Mouse (Mus musculus) heart, postnatal 0 days (tissue): ENCODE data around the gene Stap2. TPM values are rescaled to one million over a fixed set of nuclear protein-coding genes. Genes with fewer than 3 reads are reported as not detected.

Experiments
- ATAC-seq: fragments of 200-750 bp; cut with Nextera tagmentation; 2 replicates; pipeline ENCODE4 v1.8.0; 2017; ENCODE audit warnings: low read depth, moderate number of reproducible peaks, moderate library complexity; ENCODE audit not compliant: insufficient read depth
- DNase-seq: peaks from one replicate; pipeline ENCODE4 v3.0.0-alpha.2; 2016; ENCODE audit warnings: low spot score
- H3K27ac ChIP-seq: fragments of 300-500 bp; sonication (generic); 2 replicates; pipeline ENCODE4 v1.5.1; 2014; ENCODE audit warnings: low read depth, mild to moderate bottlenecking
- H3K27me3 ChIP-seq: fragments of 300-500 bp; sonication (generic); 2 replicates; pipeline ENCODE4 v1.6.1; 2014; ENCODE audit warnings: low read length, mixed read lengths; ENCODE audit not compliant: control insufficient read depth, insufficient read depth
- H3K36me3 ChIP-seq: fragments of 300-500 bp; sonication (generic); replicated peaks from 2 replicates; pipeline ENCODE4 v1.6.1; 2014; ENCODE audit warnings: low read length, mixed read lengths; ENCODE audit not compliant: control insufficient read depth, insufficient read depth
- H3K4me1 ChIP-seq: fragments of 300-500 bp; sonication (generic); 2 replicates; pipeline ENCODE4 v1.6.1; 2014; ENCODE audit warnings: antibody characterized with exemption; ENCODE audit not compliant: control insufficient read depth, insufficient read depth
- H3K4me2 ChIP-seq: fragments of 300-500 bp; sonication (generic); 2 replicates; pipeline ENCODE4 v1.6.1; 2014; ENCODE audit warnings: low read depth, mild to moderate bottlenecking, low read length, moderate library complexity
- H3K4me3 ChIP-seq: fragments of 300-500 bp; sonication (generic); 2 replicates; pipeline ENCODE4 v1.5.1; 2014; ENCODE audit warnings: low read depth, low read length
- H3K9ac ChIP-seq: fragments of 300-500 bp; sonication (generic); replicated peaks from 2 replicates; pipeline ENCODE4 v1.6.1; 2014; ENCODE audit warnings: low read depth, low read length, mixed read lengths
- H3K9me3 ChIP-seq: fragments of 300-500 bp; sonication (generic); replicated peaks from 2 replicates; pipeline ENCODE4 v1.6.1; 2016; ENCODE audit warnings: low read length; ENCODE audit not compliant: control insufficient read depth
- CTCF ChIP-seq: IDR thresholded peaks from 2 replicates; pipeline ENCODE4 v1.5.1; 2016; ENCODE audit warnings: antibody characterized with exemption, control low read depth, low read depth
- EP300 ChIP-seq: IDR thresholded peaks from 2 replicates; pipeline ENCODE4 v1.6.1; 2016; ENCODE audit warnings: antibody characterized with exemption, low read depth
- WGBS: fragments of 180-500 bp; shearing (Covaris S2); extraction: QIAGEN DNeasy Blood & Tissue Kit; methylation state at CpG from one replicate; pipeline ENCODE4 v1.1.7; 2014; 5-methylcytosine and 5-hydroxymethylcytosine counted together
- polyA plus RNA-seq: library from polyadenylated mRNA; unstranded; fragments of >200 nt; fragmentation: Nextera tagmentation; extraction: Ambion mirVana; gene quantifications from 2 replicates; pipeline ENCODE4 v1.2.1, GENCODE M21; 2015
- total RNA-seq: library from RNA; depleted of rRNA; stranded (reverse); fragments of >200 nt; gene quantifications from 2 replicates; pipeline ENCODE4 v1.2.3, GENCODE M21; 2014; ENCODE audit warnings: low replicate concordance

The Stap2 gene
- total and polyA plus RNA-seq, 2 experiments from 2014 or later: 16.0 to 23.7 TPM

DNA sequence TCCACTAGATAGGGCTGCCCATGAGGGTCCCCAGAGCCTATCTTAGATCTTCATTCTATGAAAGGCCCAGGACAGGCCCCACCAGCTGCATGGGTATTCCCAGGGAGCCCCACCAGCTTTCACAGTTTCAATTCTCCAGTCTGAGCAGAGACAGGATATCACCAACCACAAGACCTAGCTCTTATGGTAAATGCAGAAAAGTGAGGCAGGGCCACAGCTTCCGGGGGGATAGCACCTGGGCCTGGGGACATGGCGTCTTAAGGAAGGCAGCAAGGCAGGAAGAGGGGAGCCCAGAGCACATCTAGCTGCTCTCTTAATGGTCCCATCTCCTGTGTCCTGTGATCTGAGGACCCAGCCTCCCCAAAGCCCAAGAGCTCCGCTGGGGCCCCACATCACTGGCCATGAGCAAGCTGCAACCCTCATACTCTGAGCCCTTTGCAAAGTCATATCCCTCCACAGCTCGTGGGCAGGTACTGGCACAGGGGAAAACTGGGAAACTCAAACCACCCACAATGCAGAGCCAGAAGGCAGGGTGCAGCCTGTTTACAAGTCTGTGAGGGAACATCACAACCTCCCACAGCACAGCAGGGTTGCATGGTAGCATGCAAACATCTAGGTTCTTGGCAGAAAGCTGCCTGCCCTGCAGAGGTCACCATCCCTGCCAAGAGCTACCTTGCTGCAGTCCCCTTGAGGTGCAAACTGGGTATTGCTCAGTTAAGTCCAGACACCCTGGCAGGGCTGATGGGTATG lies 16.0 kb upstream of the Stap2 start:
- Histone ChIP-seq H3K9ac (no peak overlapping the region), H3K36me3 (peaks cover 32% of the 10 kb centered on the region), H3K27me3 (no peaks in the 10 kb centered on the region), H3K4me1 (peaks cover 36% of the 10 kb centered on the region), H3K4me2 (no peak overlapping the region), H3K9me3 (no peaks in the 10 kb centered on the region), H3K27ac (peak overlapping the region; percentile 16; the same call in 1 of the 2 replicates), H3K4me3 (no peak overlapping the region)
- DNase-seq (no peak), ATAC-seq (no peak)
- WGBS: 85% methylated on average over 4 of the region's 4 CpGs
- no peak for TF ChIP-seq CTCF
- no peak for TF ChIP-seq EP300

DNA sequence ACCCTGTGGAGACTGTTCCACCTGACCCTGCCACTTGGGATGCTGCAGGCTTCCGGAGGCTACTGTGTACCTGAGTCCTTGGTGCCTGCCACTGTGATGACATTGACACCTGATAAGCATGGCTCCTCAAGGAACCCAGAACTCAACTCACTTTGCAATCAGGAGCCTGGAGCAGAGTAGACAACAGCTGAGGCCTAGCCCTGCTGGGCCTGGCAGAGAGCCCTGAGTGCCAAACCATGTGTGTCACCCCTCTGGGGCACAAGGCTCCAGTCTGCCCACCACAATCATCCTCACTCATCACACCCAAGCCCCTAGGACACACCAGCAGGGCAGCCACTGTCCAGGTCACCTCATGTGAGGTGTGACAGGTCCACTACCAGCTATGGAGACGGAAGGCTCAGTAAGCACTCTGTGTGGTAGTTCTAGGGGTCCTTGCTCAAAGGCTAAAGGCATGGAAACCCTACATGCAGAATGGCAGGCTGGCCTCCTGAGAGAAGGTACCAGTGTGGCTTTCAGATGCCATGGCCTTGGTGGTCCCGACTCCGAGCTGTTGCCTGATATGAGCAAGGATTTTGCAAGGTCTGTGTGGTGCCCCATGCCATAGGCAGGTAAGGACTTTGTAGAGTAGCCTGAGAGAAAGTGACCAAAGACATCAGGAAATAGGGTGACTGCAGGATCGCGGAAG lies 15.2 kb upstream of the Stap2 start:
- ATAC-seq: no peak
- TF ChIP-seq EP300 (no peak), CTCF (no peak)
- no peak for DNase-seq
- WGBS: 86% methylated on average over 6 of the region's 6 CpGs
- H3K4me3 ChIP-seq: no peak overlapping the region
- H3K4me2 ChIP-seq: no peak overlapping the region
- no peak overlapping the region for H3K9ac ChIP-seq
- no peaks in the 10 kb centered on the region for H3K9me3 ChIP-seq
- peaks cover 40% of the 10 kb centered on the region for H3K36me3 ChIP-seq
- H3K4me1 ChIP-seq: peaks cover 28% of the 10 kb centered on the region
- peak overlapping the region; percentile 8; the same call in 1 of the 2 replicates for H3K27ac ChIP-seq
- no peaks in the 10 kb centered on the region for H3K27me3 ChIP-seq

DNA sequence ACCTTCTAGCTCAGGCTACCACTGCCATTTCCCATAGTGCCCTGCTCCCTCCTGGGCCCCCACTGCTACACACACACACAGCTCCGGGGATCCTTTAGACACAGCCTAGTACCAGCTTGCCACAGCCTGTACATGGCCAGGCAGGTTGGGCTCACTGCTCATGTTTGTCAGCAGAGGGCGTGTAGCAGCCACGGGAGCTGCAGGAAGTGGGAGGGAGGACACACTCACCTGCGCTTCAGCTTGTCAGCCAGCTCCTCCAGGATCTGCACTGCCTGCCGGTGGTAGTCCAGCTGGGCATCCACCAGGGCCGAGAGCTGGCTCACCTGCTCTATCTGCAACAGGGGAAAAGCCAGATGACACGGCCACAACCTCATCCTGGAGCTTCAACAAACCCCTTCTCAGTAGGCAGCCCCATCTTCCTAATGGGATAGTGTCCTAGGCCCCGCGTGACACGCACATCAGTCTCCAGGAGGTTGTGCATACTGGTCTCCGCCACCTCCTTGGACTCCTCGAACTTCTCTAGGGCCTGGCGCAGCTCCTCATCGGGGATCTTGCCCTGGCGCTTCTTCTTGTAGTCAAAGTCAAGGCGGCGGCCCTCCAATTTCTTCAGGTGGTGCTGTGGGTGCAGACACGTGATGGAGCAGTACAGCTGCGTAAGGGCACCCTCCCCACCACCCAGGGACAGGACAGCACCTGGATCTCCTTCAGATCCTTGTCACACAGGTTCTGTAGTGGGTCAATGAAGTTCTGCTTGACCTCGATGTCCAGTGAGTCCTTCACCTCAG lies 13.2 kb upstream of the Stap2 start:
- whole genome bisulfite sequencing: 69% methylated on average over 20 of the region's 20 CpGs
- Histone ChIP-seq H3K4me3 (no peak overlapping the region), H3K36me3 (peaks cover 51% of the 10 kb centered on the region), H3K9me3 (no peaks in the 10 kb centered on the region), H3K9ac (no peak overlapping the region), H3K27ac (no peak overlapping the region), H3K4me2 (no peak overlapping the region), H3K27me3 (no peaks in the 10 kb centered on the region), H3K4me1 (peaks cover 9% of the 10 kb centered on the region)
- ATAC-seq: peak; percentile 32; the same call in 1 of the 2 replicates
- DNase-seq: no peak
- no peak for TF ChIP-seq EP300
- peak; percentile 56 for TF ChIP-seq CTCF

DNA sequence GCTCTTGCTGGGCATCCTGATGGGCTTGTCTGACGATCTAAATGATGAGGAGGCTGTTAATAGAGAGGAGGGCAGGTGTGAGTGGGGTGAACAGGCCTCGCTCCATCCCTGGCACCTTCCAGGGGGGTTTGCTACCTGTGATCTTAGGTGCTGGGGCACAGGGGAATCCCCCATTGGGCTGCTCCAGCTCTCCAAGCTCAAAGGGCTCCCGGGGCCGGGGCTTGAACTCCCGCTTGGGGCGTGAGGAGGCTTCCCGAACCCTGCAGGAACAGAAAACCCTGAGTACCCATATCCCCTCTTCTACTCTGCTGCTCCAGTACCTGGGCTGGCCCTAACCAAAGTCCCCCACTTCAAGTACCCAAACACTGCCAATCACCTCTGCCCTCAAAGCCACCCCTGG lies 12.5 kb upstream of the Stap2 start:
- TF ChIP-seq EP300: no peak
- no peak for TF ChIP-seq CTCF
- H3K27ac ChIP-seq: no peak overlapping the region
- H3K4me2 ChIP-seq: no peak overlapping the region
- WGBS: 87% methylated on average over 7 of the region's 7 CpGs
- peaks cover 56% of the 10 kb centered on the region for H3K36me3 ChIP-seq
- H3K9me3 ChIP-seq: no peaks in the 10 kb centered on the region
- no peak for ATAC-seq
- no peaks in the 10 kb centered on the region for H3K27me3 ChIP-seq
- no peak overlapping the region for H3K9ac ChIP-seq
- no peak for DNase-seq
- H3K4me3 ChIP-seq: no peak overlapping the region
- H3K4me1 ChIP-seq: peaks cover 7% of the 10 kb centered on the region
